Mouse (Mus musculus) embryonic fibroblast, embryonic 13.5 days (primary cell): ENCODE data around the gene Gclm.

Source experiments
- CTCF ChIP-seq: IDR thresholded peaks from 2 replicates; pipeline ENCODE4 v1.5.1; 2011; ENCODE audit warnings: mild to moderate bottlenecking, control low read depth, low read length, moderate library complexity, borderline replicate concordance; ENCODE audit not compliant: insufficient read depth
- POLR2A ChIP-seq: IDR thresholded peaks from 2 replicates; pipeline ENCODE4 v1.6.1; 2011; ENCODE audit warnings: low read depth, mild to moderate bottlenecking, control low read depth, low read length, moderate library complexity

GRCm38 (mm10) chr3:122275111-122275510, 29.8 kb downstream of the Gclm start:
- TF ChIP-seq CTCF (no peak), POLR2A (no peak)
